Mouse (Mus musculus): ENCODE measurements around the gene Rxfp3. TPM values are rescaled to one million over a fixed set of nuclear protein-coding genes. Genes with fewer than 3 reads are reported as not detected.
"Not testable (repeated sequence)": the region's sequence is repeated elsewhere in the genome, so short reads cannot be mapped to it uniquely, and the experiment has no call there.

The Rxfp3 gene
- total RNA-seq, 2 experiments from 2014 or later, result not detected

DNA sequence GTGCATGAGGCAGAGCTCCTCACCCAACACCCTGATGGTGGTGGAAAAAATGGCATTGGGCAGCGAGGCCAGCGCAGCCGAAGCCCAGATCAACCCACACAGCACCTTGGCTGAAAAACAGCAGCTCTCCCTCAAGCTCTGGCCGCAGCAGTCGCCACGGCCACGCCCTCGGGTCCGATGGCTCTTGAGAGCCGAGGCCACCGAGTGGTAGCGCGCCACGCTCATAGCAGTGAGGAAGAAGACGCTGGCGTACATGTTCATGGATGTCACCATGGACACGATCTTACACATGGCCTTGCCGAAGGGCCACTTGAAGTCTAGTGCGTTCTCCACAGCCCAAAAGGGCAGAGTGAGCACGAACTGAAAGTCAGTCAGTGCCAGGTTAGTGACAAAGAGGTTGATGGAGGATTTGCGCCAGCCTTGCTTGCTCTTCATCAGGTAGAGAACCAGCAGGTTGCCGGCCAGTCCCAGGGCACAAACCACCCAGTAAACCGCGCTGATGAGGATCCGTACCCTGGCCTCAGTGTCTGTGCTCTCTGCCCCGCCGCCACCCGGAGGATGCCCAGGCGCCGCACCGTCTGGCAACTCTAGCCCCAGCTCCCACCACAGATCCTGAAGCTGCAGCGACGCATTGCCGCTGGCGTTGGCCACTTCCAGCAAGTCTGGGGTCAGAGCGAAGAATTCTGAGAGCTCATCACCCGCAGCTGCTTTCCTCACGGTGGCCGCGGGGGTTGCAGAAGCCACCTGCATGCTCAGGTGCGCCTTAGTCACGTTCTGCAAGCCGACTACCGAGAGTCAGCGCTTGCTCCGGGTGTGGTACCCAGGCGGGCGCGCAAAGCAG is 1.0 kb downstream of the Rxfp3 start:
- no peak for ATAC-seq (ENCODE audit: poor library complexity, severe bottlenecking)

DNA sequence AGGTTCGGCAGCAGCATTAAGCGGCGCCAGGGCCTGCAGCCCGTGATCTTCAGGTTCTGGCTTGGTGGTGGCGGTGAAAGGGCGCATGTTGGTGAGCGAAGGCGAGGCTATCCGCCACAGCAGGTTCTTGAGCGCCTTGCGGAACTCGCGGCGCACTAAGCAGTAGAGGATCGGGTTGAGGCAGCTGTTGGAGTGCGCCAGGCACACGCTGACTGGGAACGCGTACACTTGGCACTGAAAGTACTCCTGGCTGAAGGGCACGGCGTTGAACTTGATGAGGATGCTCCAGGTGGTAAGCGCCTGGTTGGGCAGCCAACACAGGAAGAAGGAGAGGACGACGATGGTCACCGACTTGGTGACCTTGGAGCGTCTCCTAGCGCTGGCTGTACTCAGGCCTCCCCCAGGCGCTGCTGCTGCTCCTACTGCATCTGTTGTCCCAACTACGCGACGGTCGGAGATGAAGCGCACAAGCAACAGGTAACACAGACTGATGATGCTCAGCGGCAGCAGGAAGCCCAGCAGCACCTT is 1.8 kb downstream of the Rxfp3 start:
- ATAC-seq (ENCODE audit: poor library complexity, severe bottlenecking), result no peak

DNA sequence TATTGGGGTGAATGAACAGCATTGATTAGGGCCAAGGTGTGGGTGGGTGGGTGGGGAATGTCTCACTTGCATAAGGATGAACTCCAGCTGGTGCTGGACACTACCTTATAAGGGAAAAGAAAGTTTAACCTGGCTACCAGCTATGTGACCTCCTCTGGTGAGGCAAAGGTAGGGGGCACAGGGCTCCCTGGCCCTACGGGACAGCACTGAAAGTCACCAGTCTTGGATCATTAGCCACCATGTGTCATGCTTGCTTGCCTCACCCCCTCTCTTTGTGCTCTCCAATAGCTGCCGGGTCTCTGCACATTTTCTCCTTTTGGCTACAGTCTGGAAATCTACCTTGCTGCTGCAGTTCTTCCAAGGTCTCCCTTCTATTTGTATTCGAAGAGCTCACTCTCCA is 7.6 kb downstream of the Rxfp3 start:
- no peak for ATAC-seq (ENCODE audit: poor library complexity, severe bottlenecking)

DNA sequence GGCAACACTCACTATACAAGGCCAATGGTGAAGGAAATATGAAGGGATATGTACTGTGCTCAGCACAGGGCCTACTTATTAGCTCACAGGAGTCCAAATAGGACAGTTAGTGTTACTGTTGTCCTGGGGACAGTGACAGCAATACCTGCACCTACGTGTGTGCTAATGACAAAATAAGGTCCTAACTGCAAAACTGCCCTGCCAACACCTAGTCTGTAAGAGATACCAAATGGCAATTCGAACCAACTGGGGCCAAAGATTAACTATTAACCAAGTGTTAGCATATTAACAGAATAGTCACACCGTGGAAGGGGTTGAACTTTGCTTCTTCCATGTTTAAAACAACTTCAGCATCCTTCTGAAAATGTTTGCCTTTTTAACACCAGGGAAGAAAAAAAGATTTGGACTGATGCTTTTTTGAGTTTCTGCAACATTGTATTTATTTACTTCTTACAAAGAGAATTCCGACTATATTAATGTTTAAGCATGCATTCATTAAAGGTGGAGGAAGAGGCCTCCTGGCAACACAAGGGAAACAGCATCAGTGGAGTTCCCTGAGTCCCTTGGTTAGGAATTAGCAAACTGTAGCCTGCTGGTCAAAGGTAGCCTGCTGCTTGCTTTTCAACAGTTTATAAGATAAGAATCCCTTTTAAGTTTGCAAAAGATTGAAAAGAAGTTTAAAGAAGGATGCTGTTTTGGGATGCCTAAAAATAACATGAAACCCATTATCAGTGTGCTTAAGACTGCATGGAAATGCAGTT is 10.8 kb downstream of the Rxfp3 start:
- ATAC-seq (ENCODE audit: poor library complexity, severe bottlenecking), result no peak

DNA sequence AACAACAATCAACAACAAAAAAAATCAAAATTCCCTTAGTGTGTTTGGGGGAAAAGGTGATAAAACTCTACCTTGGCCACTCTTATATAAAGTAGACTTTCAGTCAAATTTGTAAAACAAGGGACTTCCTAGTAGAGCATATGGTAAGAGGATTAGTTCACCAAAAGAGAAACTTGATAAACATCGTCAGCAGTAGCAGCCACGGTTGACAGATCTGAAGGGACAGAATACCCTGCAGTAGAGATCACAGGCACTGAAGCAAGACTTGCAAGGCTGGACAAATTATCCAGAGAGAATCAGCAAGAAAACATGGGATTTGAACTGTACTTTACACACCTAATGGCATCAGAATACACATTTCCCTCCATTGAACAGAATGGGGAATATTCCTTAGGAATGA is 22.9 kb downstream of the Rxfp3 start:
- no peak for ATAC-seq (ENCODE audit: poor library complexity, severe bottlenecking)

DNA sequence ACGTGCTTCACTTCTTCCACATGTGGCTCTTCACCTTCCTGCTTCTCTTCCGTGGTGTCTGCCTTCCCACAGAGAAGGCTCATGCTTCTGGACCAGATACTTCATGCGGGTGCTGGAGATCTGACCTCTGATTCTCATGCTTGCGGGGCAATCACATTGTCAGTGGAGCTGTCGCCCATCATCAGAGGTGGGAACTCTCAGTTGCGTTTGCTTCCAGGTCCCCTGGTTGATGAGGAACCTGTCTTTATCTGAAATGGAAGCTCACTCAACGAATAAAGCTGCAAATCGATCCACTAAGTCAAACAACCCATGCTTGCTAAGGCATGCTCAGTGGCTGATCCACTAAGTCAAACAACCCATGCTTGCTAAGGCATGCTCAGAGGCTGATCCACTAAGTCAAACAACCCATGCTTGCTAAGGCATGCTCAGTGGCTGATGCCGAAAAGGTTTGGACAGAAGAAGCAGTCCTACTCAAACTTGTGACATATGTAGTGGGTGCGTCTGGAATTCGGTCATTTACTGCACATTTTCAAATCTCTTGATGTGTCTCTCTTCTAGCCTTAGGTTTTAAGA is 26.7 kb downstream of the Rxfp3 start:
- no peak for ATAC-seq (ENCODE audit: poor library complexity, severe bottlenecking)

DNA sequence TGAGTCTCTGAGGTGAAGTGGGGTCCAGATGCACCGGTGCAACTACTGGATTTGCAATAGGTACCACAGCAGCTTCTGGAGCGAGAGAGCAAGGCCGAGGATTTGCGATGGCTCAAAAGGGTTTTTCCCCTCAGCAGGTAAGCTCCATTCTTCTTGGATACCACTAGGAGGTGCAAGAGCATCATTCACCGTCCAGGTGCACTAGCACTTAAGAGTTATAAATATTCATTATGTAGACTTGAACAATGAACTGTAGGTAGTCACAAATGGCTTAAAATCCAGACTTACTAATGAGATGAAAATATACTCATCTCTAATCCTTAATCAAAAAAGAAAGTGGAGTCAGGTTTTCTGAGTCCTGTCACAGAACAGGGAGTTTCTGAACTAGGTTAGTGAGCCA is 29.0 kb downstream of the Rxfp3 start:
- ATAC-seq (ENCODE audit: poor library complexity, severe bottlenecking), result no peak

DNA sequence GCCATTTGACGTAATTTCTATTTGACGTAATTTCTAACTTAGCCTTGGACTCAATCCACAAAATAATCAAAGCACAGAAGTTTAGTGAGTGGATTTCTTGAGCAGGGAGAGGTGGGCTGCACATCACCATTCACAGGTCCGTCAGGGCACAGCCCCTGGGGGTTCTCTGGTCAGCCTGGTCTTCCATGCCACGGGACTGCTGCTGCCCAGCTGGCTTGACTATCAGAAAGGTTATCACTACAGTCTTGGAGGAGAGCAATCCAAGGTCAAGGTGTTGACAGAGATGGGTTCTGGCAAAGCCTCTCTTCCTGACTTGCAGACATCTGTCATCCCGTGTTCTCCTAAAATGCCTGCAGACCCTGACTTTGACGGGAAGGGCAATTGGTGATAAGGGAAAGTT is 33.1 kb downstream of the Rxfp3 start:
- ATAC-seq (ENCODE audit: poor library complexity, severe bottlenecking), result no peak

DNA sequence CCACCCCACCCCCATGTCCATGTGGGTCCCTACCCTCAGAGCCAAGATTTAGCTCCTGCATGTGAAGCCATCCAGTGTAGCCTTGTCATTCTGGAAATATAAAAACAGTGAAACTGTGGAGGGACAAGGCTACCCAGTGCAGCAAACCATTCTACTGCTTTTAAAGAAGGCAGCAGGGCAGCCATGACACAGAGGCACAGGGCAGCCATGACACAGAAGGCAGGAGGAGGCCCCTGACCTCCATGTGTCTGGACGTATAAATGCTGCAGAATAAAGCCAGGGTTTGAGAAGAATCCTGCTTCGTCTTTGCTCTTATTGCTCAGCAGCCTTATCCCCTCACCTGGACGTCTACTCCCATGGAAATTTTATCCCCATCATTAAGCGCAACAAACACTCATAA is 34.0 kb downstream of the Rxfp3 start:
- ATAC-seq (ENCODE audit: poor library complexity, severe bottlenecking), result no peak

DNA sequence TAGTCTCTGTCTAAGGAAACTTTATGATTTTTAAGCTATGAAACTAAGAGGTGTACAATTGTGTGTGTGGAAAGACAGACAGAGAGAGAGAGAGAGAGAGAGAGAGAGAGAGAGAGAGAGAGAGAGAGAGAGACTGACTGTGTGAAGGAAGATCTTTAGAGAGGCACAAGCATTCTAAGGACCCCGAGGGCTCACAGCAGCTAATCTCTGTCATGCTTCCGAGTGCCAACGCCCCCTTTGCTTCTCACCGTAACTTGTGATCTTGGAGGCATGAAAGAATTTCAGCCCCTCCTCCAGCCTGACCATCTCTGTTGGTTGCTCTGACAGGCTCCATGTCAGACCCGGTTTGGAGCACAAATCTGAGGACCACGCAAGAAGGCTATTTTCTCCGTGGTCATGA is 37.4 kb downstream of the Rxfp3 start, which contains the start of gene Slc45a2:
Gene Slc45a2, plus strand, starts transcription at position 301 of the 400 bp plus-strand sequence.
- no peak for ATAC-seq (ENCODE audit: poor library complexity, severe bottlenecking)

DNA sequence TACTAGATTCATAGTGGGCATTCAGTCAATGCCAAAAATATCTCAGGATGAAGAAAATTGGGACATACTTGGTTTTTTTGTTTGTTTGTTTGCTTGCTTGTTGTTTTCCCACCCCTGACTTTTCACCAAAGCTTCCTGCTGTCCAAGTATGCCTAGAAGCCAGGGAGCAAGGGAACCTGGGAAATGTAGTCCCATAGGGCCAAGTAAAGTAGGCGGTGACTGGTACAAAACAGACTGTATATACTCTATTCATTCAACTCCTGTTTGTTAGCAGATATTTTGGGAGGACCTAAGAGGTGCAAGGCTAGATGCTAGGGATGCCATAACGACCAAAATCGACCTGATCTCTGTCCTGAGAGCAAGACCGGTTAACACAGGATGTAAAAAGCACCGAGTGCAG is 38.0 kb downstream of the Rxfp3 start:
- ATAC-seq (ENCODE audit: poor library complexity, severe bottlenecking), result no peak

DNA sequence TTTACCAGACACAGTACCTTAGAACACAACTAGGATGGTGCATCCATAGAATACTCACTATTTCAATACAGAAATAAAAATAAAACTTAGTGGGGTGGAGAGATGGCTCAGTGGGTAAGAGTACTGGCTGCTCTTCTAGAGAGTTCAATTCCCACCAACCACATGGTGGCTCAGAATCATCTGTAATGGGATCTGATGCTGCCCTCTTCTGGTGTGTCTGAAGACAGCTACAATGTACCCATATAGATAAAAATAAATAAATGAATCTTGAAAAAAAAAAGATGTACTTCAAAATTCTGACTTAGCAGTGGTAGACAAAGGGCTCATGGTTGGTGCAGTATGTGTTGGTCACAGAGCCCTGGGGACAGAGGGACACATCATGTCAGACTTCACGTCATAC is 46.2 kb downstream of the Rxfp3 start:
- ATAC-seq (ENCODE audit: poor library complexity, severe bottlenecking), result no peak

DNA sequence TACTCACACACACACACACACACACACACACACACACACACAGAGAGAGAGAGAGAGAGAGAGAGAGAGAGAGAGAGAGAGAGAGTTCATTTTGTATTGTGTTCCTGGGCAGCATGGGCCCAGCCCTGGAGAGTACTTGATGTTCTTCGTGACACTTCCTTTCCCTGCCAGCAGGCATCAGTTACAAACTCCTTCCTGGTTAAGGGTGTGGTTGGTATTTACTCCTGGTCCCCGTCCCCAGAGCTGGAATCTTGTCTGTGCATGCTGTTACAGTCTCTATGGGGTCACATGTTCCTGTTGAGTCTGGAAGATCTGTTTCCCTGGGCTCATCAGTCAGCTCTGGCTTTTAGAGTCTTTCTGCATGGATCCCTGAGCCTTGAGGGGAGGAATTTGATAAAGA is 47.4 kb downstream of the Rxfp3 start:
- no peak for ATAC-seq (ENCODE audit: poor library complexity, severe bottlenecking)

DNA sequence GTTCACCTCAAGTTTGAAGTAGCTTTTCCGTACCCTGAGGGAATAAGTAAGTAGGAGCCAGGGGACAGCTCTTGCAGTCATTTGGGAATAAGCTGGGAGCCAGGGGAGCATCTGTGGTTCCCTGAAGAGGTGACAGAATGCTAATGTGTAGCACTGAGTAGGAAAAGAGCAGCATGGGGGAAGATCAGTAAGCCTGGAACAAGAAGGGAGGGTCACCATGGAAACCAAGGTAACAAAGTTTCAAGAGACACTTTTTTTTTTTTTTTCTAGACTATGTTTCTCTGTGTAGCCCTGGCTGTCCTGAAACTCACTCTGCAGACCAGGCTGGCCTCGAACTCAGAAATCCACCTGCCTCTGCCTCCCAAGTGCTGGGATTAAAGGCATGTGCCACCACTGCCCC is 51.3 kb downstream of the Rxfp3 start:
- ATAC-seq (ENCODE audit: poor library complexity, severe bottlenecking), result not testable (repeated sequence)

DNA sequence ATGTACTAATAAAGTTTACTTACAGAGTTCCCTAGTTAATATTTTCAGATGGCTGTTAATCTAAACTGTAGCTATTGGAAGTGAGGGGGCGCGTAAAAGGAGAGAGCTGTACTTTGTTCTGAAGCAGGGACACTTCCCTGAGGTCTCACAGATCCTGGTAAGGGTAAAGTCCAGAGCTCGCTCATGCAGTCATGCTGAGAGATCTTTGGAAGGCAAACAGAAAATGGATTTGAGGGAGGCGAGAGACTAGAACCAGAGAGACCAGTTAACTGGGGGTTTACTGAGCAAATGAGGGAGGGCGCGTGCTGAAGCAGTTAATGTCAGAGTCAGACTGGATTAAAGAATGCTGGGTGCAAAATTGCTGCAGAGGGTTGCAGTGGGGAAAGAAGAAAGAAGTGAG is 52.0 kb downstream of the Rxfp3 start:
- no peak for ATAC-seq (ENCODE audit: poor library complexity, severe bottlenecking)

Other genes starting within 250 kb of the Rxfp3 start
- gene C1qtnf3, start 85.7 kb downstream of the Rxfp3 start, total RNA-seq (2015), result not detected in 2 replicates
- gene C1qtnf3, start 85.7 kb downstream of the Rxfp3 start, total RNA-seq (2017), result not detected in 2 replicates
- 0.98 and 1.1 TPM in 2 replicates for gene Amacr, start 56.2 kb downstream of the Rxfp3 start, total RNA-seq (2015)
- gene Amacr, start 56.2 kb downstream of the Rxfp3 start, total RNA-seq (2017), result 0.61 and 2.2 TPM in 2 replicates
- gene Slc45a2, start 37.3 kb downstream of the Rxfp3 start, total RNA-seq (2015), result not detected in 2 replicates
- gene Slc45a2, start 37.3 kb downstream of the Rxfp3 start, total RNA-seq (2017), result not detected in 2 replicates
- gene Adamts12, start 26.8 kb upstream of the Rxfp3 start, total RNA-seq (2015), result 0.02 TPM in 1 of 2 replicates, not detected in the other
- gene Adamts12, start 26.8 kb upstream of the Rxfp3 start, total RNA-seq (2017), result not detected in 2 replicates